8 mouse cellular contexts compared by ENCODE assay signal in genomic region chr5:89882091-89882734, GRCm38 (mm10). TPM values are rescaled to one million over a fixed set of nuclear protein-coding genes. Genes with fewer than 3 reads are reported as not detected.
DNase-seq lines count a peak whose midpoint lies in the region; ATAC-seq lines count a peak whose summit lies in the region.

No protein-coding gene starts in this region.

- no peaks in the 10 kb centered on the region for H3K9me3 ChIP-seq in erythroblast, embryonic 14.5 days (ENCODE audit: control insufficient read depth, low read length)
- 0 out of 2 replicates have a peak, but pooled peaks cover 4% of the 10 kb centered on the region for H3K9me3 ChIP-seq in heart, embryonic 12.5 days (replicated peaks)
- no peaks in the 10 kb centered on the region for H3K9me3 ChIP-seq in kidney, embryonic 14.5 days (ENCODE audit: control insufficient read depth, low read length)
- H3K9me3 ChIP-seq in limb, embryonic 15.5 days: no peaks in the 10 kb centered on the region
- no peaks in the 10 kb centered on the region for H3K9me3 ChIP-seq in midbrain, embryonic 16.5 days (replicated peaks; ENCODE audit: control insufficient read depth, low read length, poor library complexity, severe bottlenecking)

- peak; percentile 36 to 65 for DNase-seq in spleen, postnatal 4 days (ENCODE audit: low spot score in 2 of 2)

- H3K9ac ChIP-seq in heart, embryonic 12.5 days: peak overlapping the region; percentile 90
- peak overlapping the region; percentile 63 for H3K9ac ChIP-seq in kidney, embryonic 14.5 days (ENCODE audit: low read depth, low read length)
- H3K9ac ChIP-seq in limb, embryonic 15.5 days: peak overlapping the region; percentile 70
- peak overlapping the region; percentile 79 for H3K9ac ChIP-seq in midbrain, embryonic 16.5 days (ENCODE audit: low read depth, low read length)

- peaks cover 22% of the 10 kb centered on the region for H3K4me1 ChIP-seq in erythroblast, embryonic 14.5 days (ENCODE audit: control insufficient read depth)
- H3K4me1 ChIP-seq in heart, embryonic 12.5 days (replicated peaks): peaks cover 8% of the 10 kb centered on the region
- 0 out of 2 replicates have a peak, but pooled peaks cover 3% of the 10 kb centered on the region for H3K4me1 ChIP-seq in kidney, embryonic 14.5 days (ENCODE audit: control insufficient read depth, insufficient read depth, low read length)
- peaks cover 9% of the 10 kb centered on the region for H3K4me1 ChIP-seq in limb, embryonic 15.5 days
- H3K4me1 ChIP-seq in midbrain, embryonic 16.5 days (ENCODE audit: control insufficient read depth, insufficient read depth, low read length): peaks cover 9% of the 10 kb centered on the region; the same call in 1 of the 2 replicates

- ATAC-seq in erythroblast, adult 5-6 weeks (replicated peaks; ENCODE audit: low FRiP score, poor library complexity, severe bottlenecking): no peak; the same call in 1 of the 2 replicates
- peak; percentile 39; the same call in 1 of the 2 replicates for ATAC-seq in erythroid progenitor cell, adult 5-6 weeks (replicated peaks; ENCODE audit: low FRiP score, poor library complexity, severe bottlenecking)
- peak; percentile 84 for ATAC-seq in heart, embryonic 12.5 days (ENCODE audit: insufficient number of reproducible peaks, low FRiP score)
- ATAC-seq in kidney, embryonic 14.5 days (ENCODE audit: low FRiP score, low TSS enrichment): peak; percentile 74
- ATAC-seq in limb, embryonic 15.5 days (ENCODE audit: insufficient number of reproducible peaks, low FRiP score, low TSS enrichment, low read depth): peak; percentile 61
- peak; percentile 63 for ATAC-seq in midbrain, embryonic 16.5 days

- 0 out of 2 replicates have a peak, but pooled peaks cover 4% of the 10 kb centered on the region for H3K27me3 ChIP-seq in erythroblast, embryonic 14.5 days (ENCODE audit: control insufficient read depth)
- no peaks in the 10 kb centered on the region for H3K27me3 ChIP-seq in heart, embryonic 12.5 days (replicated peaks)
- no peaks in the 10 kb centered on the region for H3K27me3 ChIP-seq in kidney, embryonic 14.5 days (ENCODE audit: control insufficient read depth, insufficient read depth, low read length)
- no peaks in the 10 kb centered on the region for H3K27me3 ChIP-seq in limb, embryonic 15.5 days
- no peaks in the 10 kb centered on the region for H3K27me3 ChIP-seq in midbrain, embryonic 16.5 days (ENCODE audit: control insufficient read depth, insufficient read depth, low read depth, low read length)

- peak overlapping the region; percentile 65 for H3K4me3 ChIP-seq in erythroblast, embryonic 14.5 days (replicated peaks)
- peak overlapping the region; percentile 91 for H3K4me3 ChIP-seq in heart, embryonic 12.5 days
- peak overlapping the region; percentile 59 for H3K4me3 ChIP-seq in kidney, embryonic 14.5 days (ENCODE audit: low read length)
- peak overlapping the region; percentile 60 for H3K4me3 ChIP-seq in limb, embryonic 15.5 days
- peak overlapping the region; percentile 78 for H3K4me3 ChIP-seq in midbrain, embryonic 16.5 days (ENCODE audit: low read depth, low read length)

- under 1% methylated on average over 34 of the region's 35 CpGs for WGBS in heart, embryonic 12.5 days
- WGBS in kidney, embryonic 14.5 days: under 1% methylated on average over 34 of the region's 35 CpGs
- WGBS in limb, embryonic 15.5 days: under 1% methylated on average over 35 of the region's 35 CpGs
- 0% methylated on average over 34 of the region's 35 CpGs for WGBS in midbrain, embryonic 16.5 days

- no peaks in the 10 kb centered on the region for H3K36me3 ChIP-seq in erythroblast, embryonic 14.5 days (ENCODE audit: control insufficient read depth)
- peaks cover 6% of the 10 kb centered on the region; the same call in 1 of the 2 replicates for H3K36me3 ChIP-seq in heart, embryonic 12.5 days
- no peaks in the 10 kb centered on the region for H3K36me3 ChIP-seq in kidney, embryonic 14.5 days (ENCODE audit: control insufficient read depth, insufficient read depth, low read length)
- H3K36me3 ChIP-seq in limb, embryonic 15.5 days: no peaks in the 10 kb centered on the region
- H3K36me3 ChIP-seq in midbrain, embryonic 16.5 days (ENCODE audit: control insufficient read depth, insufficient read depth, low read length): no peaks in the 10 kb centered on the region

- H3K4me2 ChIP-seq in heart, embryonic 12.5 days: peak overlapping the region; percentile 99
- peak overlapping the region; percentile 79 for H3K4me2 ChIP-seq in kidney, embryonic 14.5 days (replicated peaks; ENCODE audit: low read depth, low read length)
- peak overlapping the region; percentile 97 for H3K4me2 ChIP-seq in limb, embryonic 15.5 days
- peak overlapping the region; percentile 100 for H3K4me2 ChIP-seq in midbrain, embryonic 16.5 days (ENCODE audit: low read length)

- 0 out of 2 replicates have a peak overlapping the region, but pooled peaks have one; percentile 31 for H3K27ac ChIP-seq in heart, embryonic 12.5 days (ENCODE audit: poor library complexity, severe bottlenecking)
- no peak overlapping the region for H3K27ac ChIP-seq in kidney, embryonic 14.5 days (ENCODE audit: low read depth, low read length)
- H3K27ac ChIP-seq in limb, embryonic 15.5 days: peak overlapping the region; percentile 80
- H3K27ac ChIP-seq in midbrain, embryonic 16.5 days (ENCODE audit: low read length): no peak overlapping the region

RNA-seq across cellular contexts. Expression of gene Adamts3, which starts 0.9 kb away (rescaled TPM):
- polyA plus RNA-seq in erythroblast, embryonic 14.5 days (2012): 0.04 TPM in 1 of 2 replicates, not detected in the other
- total RNA-seq in erythroblast, adult 5-6 weeks (2015; ENCODE audit: low replicate concordance): 0.42 and 1.9 TPM in 2 replicates
- 0.68 and 1.7 TPM in 2 replicates for total RNA-seq in erythroblast, adult 5-6 weeks (2017; ENCODE audit: low replicate concordance)
- total RNA-seq in erythroid progenitor cell, adult 5-6 weeks (2015; ENCODE audit: low replicate concordance): 0.72 TPM in 1 of 2 replicates, not detected in the other
- not detected in 2 replicates for total RNA-seq in erythroid progenitor cell, adult 5-6 weeks (2017; ENCODE audit: low replicate concordance)
- 5.6 and 6.0 TPM in 2 replicates for polyA plus RNA-seq in heart, embryonic 12.5 days (2016; fragmentation: Nextera tagmentation; extraction: Ambion mirVana)
- 2.2 and 3.4 TPM in 2 replicates for polyA plus RNA-seq in kidney, embryonic 14.5 days (2014; fragmentation: Nextera tagmentation; extraction: Ambion mirVana)
- polyA plus RNA-seq in limb, embryonic 15.5 days (2015; fragmentation: Nextera tagmentation; extraction: Ambion mirVana): 5.6 and 7.5 TPM in 2 replicates
- 3.7 and 4.6 TPM in 2 replicates for polyA plus RNA-seq in midbrain, embryonic 16.5 days (2015; fragmentation: Nextera tagmentation; extraction: Ambion mirVana)

Comparison
In these comparisons a context has a peak if more than half of its experiments do, and no peak if none do; other contexts are left out.
1. H3K27ac ChIP-seq: peak in heart, embryonic 12.5 days (single experiment) and limb, embryonic 15.5 days (single experiment); none in kidney, embryonic 14.5 days (single experiment) and midbrain, embryonic 16.5 days (single experiment).
2. Peak in every context shown above with its lines, with median percentiles within 50 percentile points of each other: H3K4me3 ChIP-seq, H3K4me2 ChIP-seq and H3K9ac ChIP-seq.